Mouse (Mus musculus) left cerebral cortex, postnatal 10 days (tissue): ENCODE measurements around the gene Podxl2. TPM values are rescaled to one million over a fixed set of nuclear protein-coding genes. Genes with fewer than 3 reads are reported as not detected.

Experiments
- DNase-seq, 2 experiments: peaks; one replicate each; pipeline ENCODE4 v3.0.0; 2021 to 2022; ENCODE audit warnings: low spot score in 2 of 2, mixed read lengths in 1 of 2; ENCODE audit errors: extremely low spot score in 1 of 2
- intact Hi-C: fragments of 180-260 bp; cut with DNase I; formaldehyde crosslinking; loops from one replicate; pipeline ENCODE4 v1.15.1; 2025
- total RNA-seq, 2 experiments: library from RNA; stranded (reverse); gene quantifications; 2 replicates each; pipeline ENCODE4 v1.2.3; 2021

Gene Podxl2
- total RNA-seq, 2 experiments from 2014 or later, result 291 to 304 TPM

GRCm38 (mm10) chr6:88813832-88814231 is 61.0 kb downstream of the Podxl2 start:
- intact Hi-C loops, result loop anchor here (5.0 kb wide), 1 partner anchor 87 kb away; no protein-coding TSS in a partner anchor
- DNase-seq, result no peak

- no peak for DNase-seq
- intact Hi-C loops, result loop anchor here (5.0 kb wide), 1 partner anchor 86 kb away; no protein-coding TSS in a partner anchor
These were observed 62.0 kb downstream of the Podxl2 start for GRCm38 (mm10) chr6:88812886-88813285.

GRCm38 (mm10) chr6:88811880-88812400 is 62.9 kb downstream of the Podxl2 start:
- DNase-seq, result peak in 1 of 2 experiments; percentile 15
- intact Hi-C loops, result loop anchor here (5.0 kb wide), 1 partner anchor 85 kb away; no protein-coding TSS in a partner anchor

- DNase-seq, result peak in 1 of 2 experiments; percentile 36
- intact Hi-C loops, result loop anchor here (5.0 kb wide), 1 partner anchor 84 kb away; no protein-coding TSS in a partner anchor
These were observed 63.4 kb downstream of the Podxl2 start for GRCm38 (mm10) chr6:88811396-88811795.

- intact Hi-C loops, result loop anchor here (5.0 kb wide), 1 partner anchor 83 kb away; no protein-coding TSS in a partner anchor
- DNase-seq, result peak in 1 of 2 experiments; percentile 18
These were observed 64.6 kb downstream of the Podxl2 start for GRCm38 (mm10) chr6:88810291-88810690.

GRCm38 (mm10) chr6:88809091-88810037 is 65.5 kb downstream of the Podxl2 start:
- intact Hi-C loops, result loop anchor here (5.0 kb wide), 1 partner anchor 82 kb away; no protein-coding TSS in a partner anchor
- DNase-seq, result peak in 1 of 2 experiments; percentile 30

GRCm38 (mm10) chr6:88804966-88805577 is 69.8 kb downstream of the Podxl2 start:
- intact Hi-C loops, result no loop called here
- no peak for DNase-seq

GRCm38 (mm10) chr6:88803957-88804695 is 70.7 kb downstream of the Podxl2 start:
- no peak for DNase-seq
- intact Hi-C loops, result no loop called here

GRCm38 (mm10) chr6:88803051-88803450 is 71.8 kb downstream of the Podxl2 start:
- intact Hi-C loops, result no loop called here

GRCm38 (mm10) chr6:88800735-88801134 is 74.1 kb downstream of the Podxl2 start:
- DNase-seq, result no peak

More at GRCm38 (mm10) chr6:88803051-88803450, 71.8 kb downstream of the Podxl2 start:
- DNase-seq, result no peak

GRCm38 (mm10) chr6:88800191-88800590 is 74.7 kb downstream of the Podxl2 start:
- intact Hi-C loops, result no loop called here
- DNase-seq, result no peak

More at GRCm38 (mm10) chr6:88800735-88801134, 74.1 kb downstream of the Podxl2 start:
- intact Hi-C loops, result no loop called here

GRCm38 (mm10) chr6:88794561-88794971 is 80.3 kb downstream of the Podxl2 start:
- DNase-seq, result no peak
- intact Hi-C loops, result no loop called here

GRCm38 (mm10) chr6:88793872-88794271 is 81.0 kb downstream of the Podxl2 start:
- DNase-seq, result no peak

GRCm38 (mm10) chr6:88793243-88793642 is 81.6 kb downstream of the Podxl2 start:
- intact Hi-C loops, result no loop called here
- DNase-seq, result no peak

More at GRCm38 (mm10) chr6:88793872-88794271, 81.0 kb downstream of the Podxl2 start:
- intact Hi-C loops, result no loop called here

Other genes with a start within 250 kb of the Podxl2 start
- gene Kbtbd12, start 237.1 kb downstream of the Podxl2 start, total RNA-seq, result under 1 TPM; 0.20 to 0.56 TPM
- 100 to 1,000 TPM; 105 to 106 TPM for gene Mgll, start 150.6 kb downstream of the Podxl2 start, total RNA-seq
- gene Abtb1, start 33.1 kb downstream of the Podxl2 start, total RNA-seq, result 10 to 100 TPM; 31.2 to 31.3 TPM
- 1 to 10 TPM; 6.1 to 6.5 TPM for gene Mcm2, start 23.7 kb upstream of the Podxl2 start, total RNA-seq
- gene Tpra1, start 27.2 kb upstream of the Podxl2 start, total RNA-seq, result 10 to 100 TPM; 34.2 to 34.9 TPM